Mouse (Mus musculus): ENCODE measurements around the gene Os9. TPM values are rescaled to one million over a fixed set of nuclear protein-coding genes. Genes with fewer than 3 reads are reported as not detected.

Gene Os9
- total RNA-seq (2021) = 10 to 100 TPM; 24.4 to 25.1 TPM
- polyA plus RNA-seq (2012; rRNA removed) = 25.6 and 26.4 TPM in 2 replicates
- long read RNA-seq, transcript Os9-202 (15 exons, 2,627 nt) = minor isoform, 12 of 42 reads
- long read RNA-seq, transcript Os9-201 (14 exons, 2,458 nt) = major isoform, 21 of 42 reads
- long read RNA-seq, partial matches to known transcripts = 8 of 42 reads
- long read RNA-seq, other reads (novel, unspliced or antisense) = 1 of 42 reads

DNA sequence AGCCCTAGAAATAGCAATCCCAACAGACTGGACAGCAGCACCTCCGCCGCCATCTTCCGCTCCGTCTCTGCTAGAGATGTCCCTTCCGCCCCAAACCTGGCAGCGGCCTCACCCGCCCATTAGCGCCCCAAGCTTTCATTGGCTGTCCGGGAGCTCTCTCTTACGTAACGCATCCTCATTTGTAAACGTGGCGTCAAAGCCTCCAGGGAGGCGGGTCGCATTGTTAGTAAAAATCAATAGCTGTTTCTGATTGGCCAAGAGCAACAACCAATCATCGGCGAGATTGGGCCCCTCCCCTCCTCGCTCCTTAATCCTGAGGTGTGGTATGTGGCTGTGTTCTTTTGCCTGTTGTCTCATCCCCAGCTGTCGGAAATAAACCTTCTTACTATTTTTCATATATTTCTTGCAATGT, at the start of gene Os9:
Os9 (minus strand) TSS at position 66 of the 412 bp plus-strand sequence.
- peak within 1 kb of the TSS; percentile 24 for H3K27ac ChIP-seq
- DNase-seq = peak; percentile 95 to 97
- TF ChIP-seq EP300 (IDR thresholded peaks at IDR 0.05; ENCODE audit: insufficient read depth, low read depth, low read length) = peak; percentile 77; the same call in 1 of the 2 replicates
- peak; percentile 94 for TF ChIP-seq POLR2A (IDR thresholded peaks at IDR 0.05; ENCODE audit: insufficient read depth, low read depth, low read length)
- TF ChIP-seq CTCF (IDR thresholded peaks at IDR 0.05) = 0 out of 2 replicates have a peak, but pooled peaks have one; percentile 18
- intact Hi-C loops (cut with DNase I) = loop anchor here (5.0 kb wide), 1 partner anchor 191 kb away; the partner anchor contains the start of gene Mars
- no peaks in the 10 kb centered on the region for H3K36me3 ChIP-seq (ENCODE audit: control insufficient read depth, insufficient read depth, low read length)
- H3K4me1 ChIP-seq (ENCODE audit: control insufficient read depth, insufficient read depth, low read length) = peaks cover 2% of the 10 kb centered on the region; the same call in 1 of the 2 replicates
- peak within 1 kb of the TSS; percentile 94 for H3K4me3 ChIP-seq
- H3K79me2 ChIP-seq (replicated peaks; ENCODE audit: control insufficient read depth, insufficient read depth, low read length) = no peaks in the 10 kb centered on the region
- H3K27me3 ChIP-seq (ENCODE audit: control insufficient read depth, insufficient read depth, low read length) = no peaks in the 10 kb centered on the region
- peak within 1 kb of the TSS; percentile 73 for H3K9ac ChIP-seq (ENCODE audit: low read depth, low read length)
- WGBS = under 1% methylated on average over 19 of the region's 19 CpGs

DNA sequence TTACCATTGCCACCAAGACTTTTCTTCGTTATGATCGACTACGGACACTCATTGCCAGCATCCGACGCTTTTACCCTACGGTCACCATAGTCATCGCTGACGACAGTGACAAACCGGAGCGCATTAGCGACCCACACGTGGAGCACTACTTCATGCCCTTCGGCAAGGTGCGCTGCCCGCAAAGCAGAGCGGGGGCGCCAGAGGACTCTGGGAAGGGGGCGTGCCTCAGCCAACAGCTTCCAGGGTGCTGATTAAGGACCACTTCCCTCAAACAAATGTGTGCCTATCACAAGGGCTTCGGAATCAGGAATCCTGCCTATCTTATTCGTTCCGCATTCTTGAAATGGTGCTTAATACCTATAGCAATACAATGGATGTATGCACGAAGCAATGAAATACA, 49.1 kb upstream of the Os9 start:
- Histone ChIP-seq H3K79me2 (replicated peaks; ENCODE audit: control insufficient read depth, insufficient read depth, low read length) (no peaks in the 10 kb centered on the region), H3K27ac (no peak overlapping the region), H3K27me3 (ENCODE audit: control insufficient read depth, insufficient read depth, low read length) (peaks cover 7% of the 10 kb centered on the region; the same call in 1 of the 2 replicates), H3K4me3 (no peak overlapping the region), H3K4me1 (ENCODE audit: control insufficient read depth, insufficient read depth, low read length) (no peaks in the 10 kb centered on the region; the same call in 1 of the 2 replicates), H3K36me3 (ENCODE audit: control insufficient read depth, insufficient read depth, low read length) (no peaks in the 10 kb centered on the region), H3K9ac (ENCODE audit: low read depth, low read length) (no peak overlapping the region)
- DNase-seq = peak in 1 of 2 experiments; percentile 52
- 13% methylated on average over 22 of the region's 22 CpGs for WGBS
- intact Hi-C loops (cut with DNase I) = loop anchor here (5.0 kb wide), 1 partner anchor 157 kb away; no protein-coding TSS in a partner anchor
- no peak for TF ChIP-seq EP300 (IDR thresholded peaks at IDR 0.05; ENCODE audit: insufficient read depth, low read depth, low read length)
- peak; percentile 56 for TF ChIP-seq CTCF (IDR thresholded peaks at IDR 0.05)

DNA sequence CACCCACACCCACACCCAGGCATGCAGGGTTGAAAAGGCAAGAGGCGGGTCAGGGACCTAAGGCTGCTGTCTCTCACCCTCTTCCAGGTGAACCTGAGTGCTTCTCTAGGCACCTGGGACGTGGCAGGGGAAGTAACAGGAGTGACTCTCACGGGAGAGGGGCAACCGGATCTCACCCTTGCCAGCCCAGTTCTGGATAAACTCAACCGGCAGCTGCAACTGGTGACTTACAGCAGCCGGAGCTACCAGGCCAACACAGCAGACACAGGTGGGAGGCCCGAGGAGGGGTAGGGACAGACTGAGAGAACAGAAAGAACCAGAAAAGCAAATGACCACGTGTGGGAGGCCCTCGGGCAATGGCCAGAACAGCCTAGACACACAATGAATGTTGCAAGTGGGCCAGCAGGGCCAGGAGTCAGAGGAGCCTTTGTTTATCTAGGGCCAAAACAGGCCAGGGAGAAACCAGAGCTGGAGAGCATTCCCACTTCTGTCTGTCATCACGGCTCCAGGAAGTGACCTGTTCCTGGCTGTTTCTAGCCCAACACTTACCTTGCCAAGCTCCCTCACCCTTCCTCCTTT, 46.8 kb upstream of the Os9 start:
- intact Hi-C loops (cut with DNase I) = no loop called here
- H3K36me3 ChIP-seq (ENCODE audit: control insufficient read depth, insufficient read depth, low read length) = no peaks in the 10 kb centered on the region
- H3K4me3 ChIP-seq = no peak overlapping the region
- TF ChIP-seq POLR2A (IDR thresholded peaks at IDR 0.05; ENCODE audit: insufficient read depth, low read depth, low read length) (no peak), CTCF (IDR thresholded peaks at IDR 0.05) (no peak), EP300 (IDR thresholded peaks at IDR 0.05; ENCODE audit: insufficient read depth, low read depth, low read length) (no peak)
- 45% methylated on average over 10 of the region's 10 CpGs for WGBS
- H3K4me1 ChIP-seq (ENCODE audit: control insufficient read depth, insufficient read depth, low read length) = peaks cover 3% of the 10 kb centered on the region; the same call in 1 of the 2 replicates
- no peak overlapping the region for H3K9ac ChIP-seq (ENCODE audit: low read depth, low read length)
- no peak overlapping the region for H3K27ac ChIP-seq
- peaks cover 7% of the 10 kb centered on the region; the same call in 1 of the 2 replicates for H3K27me3 ChIP-seq (ENCODE audit: control insufficient read depth, insufficient read depth, low read length)
- no peaks in the 10 kb centered on the region for H3K79me2 ChIP-seq (replicated peaks; ENCODE audit: control insufficient read depth, insufficient read depth, low read length)
- no peak for DNase-seq

DNA sequence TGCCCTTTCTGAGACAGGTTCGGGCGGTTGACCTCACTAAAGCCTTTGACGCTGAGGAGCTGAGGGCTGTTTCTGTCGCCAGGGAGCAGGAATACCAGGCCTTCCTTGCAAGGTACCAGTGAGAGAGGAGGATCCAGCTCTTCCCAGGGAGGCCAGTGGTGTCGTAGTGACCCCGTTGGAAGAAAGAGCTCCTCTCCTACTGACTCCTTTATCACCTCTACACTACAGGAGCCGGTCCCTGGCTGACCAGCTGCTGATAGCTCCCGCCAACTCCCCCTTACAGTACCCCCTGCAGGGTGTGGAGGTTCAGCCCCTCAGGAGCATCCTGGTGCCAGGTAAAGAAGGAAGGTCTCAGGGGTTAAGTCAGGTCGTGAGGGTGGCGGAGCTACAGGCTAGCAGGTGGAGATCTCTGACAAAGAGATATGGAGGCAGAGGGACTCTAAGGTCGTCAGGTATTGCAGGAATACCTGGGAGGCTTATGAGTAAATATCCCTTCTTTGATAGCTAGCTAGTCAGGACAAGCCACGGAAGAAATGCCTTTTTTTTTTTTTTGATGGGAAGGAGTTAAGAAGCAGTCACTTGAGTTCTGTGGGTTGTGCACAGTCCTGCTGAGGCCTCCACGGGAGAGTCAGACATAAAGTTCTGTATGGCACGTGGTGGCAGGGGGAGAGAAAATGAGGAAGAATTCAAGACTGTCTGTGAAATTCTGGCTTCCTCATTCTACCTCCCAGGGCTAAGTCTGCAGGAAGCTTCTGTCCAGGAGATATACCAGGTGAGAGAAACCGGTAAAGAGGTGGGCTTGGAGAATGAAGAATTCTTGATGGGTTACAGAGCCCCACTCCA, 46.1 kb upstream of the Os9 start:
- no peak overlapping the region for H3K27ac ChIP-seq
- H3K36me3 ChIP-seq (ENCODE audit: control insufficient read depth, insufficient read depth, low read length) = no peaks in the 10 kb centered on the region
- H3K27me3 ChIP-seq (ENCODE audit: control insufficient read depth, insufficient read depth, low read length) = peaks cover 7% of the 10 kb centered on the region; the same call in 1 of the 2 replicates
- intact Hi-C loops (cut with DNase I) = no loop called here
- TF ChIP-seq EP300 (IDR thresholded peaks at IDR 0.05; ENCODE audit: insufficient read depth, low read depth, low read length) = no peak
- WGBS = 46% methylated on average over 15 of the region's 15 CpGs
- H3K4me3 ChIP-seq = no peak overlapping the region
- no peak overlapping the region for H3K9ac ChIP-seq (ENCODE audit: low read depth, low read length)
- peaks cover 3% of the 10 kb centered on the region; the same call in 1 of the 2 replicates for H3K4me1 ChIP-seq (ENCODE audit: control insufficient read depth, insufficient read depth, low read length)
- no peak for DNase-seq
- H3K79me2 ChIP-seq (replicated peaks; ENCODE audit: control insufficient read depth, insufficient read depth, low read length) = no peaks in the 10 kb centered on the region

- H3K27ac ChIP-seq = no peak overlapping the region
- no peak overlapping the region for H3K9ac ChIP-seq (ENCODE audit: low read depth, low read length)
These were observed 45.4 kb upstream of the Os9 start for GRCm38 (mm10) chr10:127166404-127166715.

More at GRCm38 (mm10) chr10:127166404-127166715, 45.4 kb upstream of the Os9 start:
- intact Hi-C loops (cut with DNase I) = no loop called here
- DNase-seq = no peak
- 14% methylated on average over 11 of the region's 11 CpGs for WGBS
- Histone ChIP-seq H3K4me3 (peak overlapping the region; percentile 62), H3K79me2 (replicated peaks; ENCODE audit: control insufficient read depth, insufficient read depth, low read length) (no peaks in the 10 kb centered on the region), H3K36me3 (ENCODE audit: control insufficient read depth, insufficient read depth, low read length) (no peaks in the 10 kb centered on the region), H3K27me3 (ENCODE audit: control insufficient read depth, insufficient read depth, low read length) (peaks cover 7% of the 10 kb centered on the region; the same call in 1 of the 2 replicates), H3K4me1 (ENCODE audit: control insufficient read depth, insufficient read depth, low read length) (peaks cover 3% of the 10 kb centered on the region; the same call in 1 of the 2 replicates)
- TF ChIP-seq EP300 (IDR thresholded peaks at IDR 0.05; ENCODE audit: insufficient read depth, low read depth, low read length) (no peak), CTCF (IDR thresholded peaks at IDR 0.05) (no peak), POLR2A (IDR thresholded peaks at IDR 0.05; ENCODE audit: insufficient read depth, low read depth, low read length) (no peak)
